Mouse (Mus musculus): ENCODE measurements around the gene Vegfb. TPM values are rescaled to one million over a fixed set of nuclear protein-coding genes. Genes with fewer than 3 reads are reported as not detected.

The Vegfb gene
- polyA plus RNA-seq (2014; fragmentation: Illumina TruSeq; extraction: RNeasy Lipid Tissue Mini Kit (QIAGEN cat#74804); ENCODE audit: low read depth, low replicate concordance), result 60.0 TPM

GRCm38 (mm10) chr19:6987061-6987903 is at the start of gene Vegfb:
Gene Vegfb, minus strand, starts transcription at chr19:6987651.

GRCm38 (mm10) chr19:7019191-7019590 is 31.7 kb upstream of the Vegfb start, which contains the start of gene Fermt3:
Gene Fermt3, minus strand, starts transcription at chr19:7019469.

GRCm38 (mm10) chr19:6996006-6996405 is 8.6 kb upstream of the Vegfb start, which contains the start of the genes Nudt22 and Trpt1:
Gene Nudt22, minus strand, starts transcription at chr19:6996117.
Gene Trpt1, plus strand, starts transcription at chr19:6996131.

GRCm38 (mm10) chr19:6992011-6992858 is 4.8 kb upstream of the Vegfb start, which contains the start of gene Dnajc4:
Gene Dnajc4, minus strand, starts transcription at chr19:6992572.

GRCm38 (mm10) chr19:6980381-6981093 is 6.9 kb downstream of the Vegfb start, which contains the start of gene Fkbp2:
Gene Fkbp2, minus strand, starts transcription at chr19:6980501.

GRCm38 (mm10) chr19:6975537-6976521 is 11.6 kb downstream of the Vegfb start, which contains the start of gene Plcb3:
Gene Plcb3, minus strand, starts transcription at chr19:6976470.

GRCm38 (mm10) chr19:6974211-6975205 is 12.9 kb downstream of the Vegfb start, which contains the start of gene Ppp1r14b:
Gene Ppp1r14b, plus strand, starts transcription at chr19:6974968.

GRCm38 (mm10) chr19:6942249-6942691 is 45.2 kb downstream of the Vegfb start, which contains the start of gene Gpr137:
Gene Gpr137, minus strand, starts transcription at chr19:6942480.

GRCm38 (mm10) chr19:6941372-6942248 is 45.8 kb downstream of the Vegfb start, which contains the start of gene Bad:
Gene Bad, plus strand, starts transcription at chr19:6941861.

GRCm38 (mm10) chr19:6934195-6934977 is 53.1 kb downstream of the Vegfb start, which contains the start of gene Kcnk4:
Gene Kcnk4, minus strand, starts transcription at chr19:6934515.

Other genes with a start within 250 kb of the Vegfb start
- 20.0 TPM for gene Rps6ka4, start 147.0 kb downstream of the Vegfb start, polyA plus RNA-seq (2014; fragmentation: Illumina TruSeq; extraction: RNeasy Lipid Tissue Mini Kit (QIAGEN cat#74804); ENCODE audit: low read depth, low replicate concordance)
- gene Ccdc88b, start 129.4 kb downstream of the Vegfb start, polyA plus RNA-seq (2014; fragmentation: Illumina TruSeq; extraction: RNeasy Lipid Tissue Mini Kit (QIAGEN cat#74804); ENCODE audit: low read depth, low replicate concordance), result 2.5 TPM
- gene Trmt112, start 78.0 kb downstream of the Vegfb start, polyA plus RNA-seq (2014; fragmentation: Illumina TruSeq; extraction: RNeasy Lipid Tissue Mini Kit (QIAGEN cat#74804); ENCODE audit: low read depth, low replicate concordance), result 56.4 TPM
- 299 TPM for gene Prdx5, start 77.5 kb downstream of the Vegfb start, polyA plus RNA-seq (2014; fragmentation: Illumina TruSeq; extraction: RNeasy Lipid Tissue Mini Kit (QIAGEN cat#74804); ENCODE audit: low read depth, low replicate concordance)
- 28.7 TPM for gene Esrra, start 65.8 kb downstream of the Vegfb start, polyA plus RNA-seq (2014; fragmentation: Illumina TruSeq; extraction: RNeasy Lipid Tissue Mini Kit (QIAGEN cat#74804); ENCODE audit: low read depth, low replicate concordance)
- 10.1 TPM for gene Catsperz, start 62.3 kb downstream of the Vegfb start, polyA plus RNA-seq (2014; fragmentation: Illumina TruSeq; extraction: RNeasy Lipid Tissue Mini Kit (QIAGEN cat#74804); ENCODE audit: low read depth, low replicate concordance)
- gene Kcnk4, start 53.1 kb downstream of the Vegfb start, polyA plus RNA-seq (2014; fragmentation: Illumina TruSeq; extraction: RNeasy Lipid Tissue Mini Kit (QIAGEN cat#74804); ENCODE audit: low read depth, low replicate concordance), result 0.31 TPM
- 54.0 TPM for gene Bad, start 45.8 kb downstream of the Vegfb start, polyA plus RNA-seq (2014; fragmentation: Illumina TruSeq; extraction: RNeasy Lipid Tissue Mini Kit (QIAGEN cat#74804); ENCODE audit: low read depth, low replicate concordance)
- gene Gpr137, start 45.2 kb downstream of the Vegfb start, polyA plus RNA-seq (2014; fragmentation: Illumina TruSeq; extraction: RNeasy Lipid Tissue Mini Kit (QIAGEN cat#74804); ENCODE audit: low read depth, low replicate concordance), result 57.9 TPM
- 81.3 TPM for gene Ppp1r14b, start 12.7 kb downstream of the Vegfb start, polyA plus RNA-seq (2014; fragmentation: Illumina TruSeq; extraction: RNeasy Lipid Tissue Mini Kit (QIAGEN cat#74804); ENCODE audit: low read depth, low replicate concordance)
- 38.0 TPM for gene Plcb3, start 11.2 kb downstream of the Vegfb start, polyA plus RNA-seq (2014; fragmentation: Illumina TruSeq; extraction: RNeasy Lipid Tissue Mini Kit (QIAGEN cat#74804); ENCODE audit: low read depth, low replicate concordance)
- gene Fkbp2, start 7.2 kb downstream of the Vegfb start, polyA plus RNA-seq (2014; fragmentation: Illumina TruSeq; extraction: RNeasy Lipid Tissue Mini Kit (QIAGEN cat#74804); ENCODE audit: low read depth, low replicate concordance), result 204 TPM
- 40.7 TPM for gene Dnajc4, start 4.9 kb upstream of the Vegfb start, polyA plus RNA-seq (2014; fragmentation: Illumina TruSeq; extraction: RNeasy Lipid Tissue Mini Kit (QIAGEN cat#74804); ENCODE audit: low read depth, low replicate concordance)
- gene Nudt22, start 8.5 kb upstream of the Vegfb start, polyA plus RNA-seq (2014; fragmentation: Illumina TruSeq; extraction: RNeasy Lipid Tissue Mini Kit (QIAGEN cat#74804); ENCODE audit: low read depth, low replicate concordance), result 23.3 TPM
- gene Trpt1, start 8.5 kb upstream of the Vegfb start, polyA plus RNA-seq (2014; fragmentation: Illumina TruSeq; extraction: RNeasy Lipid Tissue Mini Kit (QIAGEN cat#74804); ENCODE audit: low read depth, low replicate concordance), result 11.9 TPM
- gene Fermt3, start 31.8 kb upstream of the Vegfb start, polyA plus RNA-seq (2014; fragmentation: Illumina TruSeq; extraction: RNeasy Lipid Tissue Mini Kit (QIAGEN cat#74804); ENCODE audit: low read depth, low replicate concordance), result 10.2 TPM
- 65.5 TPM for gene Stip1, start 52.3 kb upstream of the Vegfb start, polyA plus RNA-seq (2014; fragmentation: Illumina TruSeq; extraction: RNeasy Lipid Tissue Mini Kit (QIAGEN cat#74804); ENCODE audit: low read depth, low replicate concordance)
- gene Macrod1, start 69.2 kb upstream of the Vegfb start, polyA plus RNA-seq (2014; fragmentation: Illumina TruSeq; extraction: RNeasy Lipid Tissue Mini Kit (QIAGEN cat#74804); ENCODE audit: low read depth, low replicate concordance), result 26.8 TPM
- gene Flrt1, start 118.1 kb upstream of the Vegfb start, polyA plus RNA-seq (2014; fragmentation: Illumina TruSeq; extraction: RNeasy Lipid Tissue Mini Kit (QIAGEN cat#74804); ENCODE audit: low read depth, low replicate concordance), result 0.72 TPM
- 73.7 TPM for gene Otub1, start 218.7 kb upstream of the Vegfb start, polyA plus RNA-seq (2014; fragmentation: Illumina TruSeq; extraction: RNeasy Lipid Tissue Mini Kit (QIAGEN cat#74804); ENCODE audit: low read depth, low replicate concordance)
- 781 TPM for gene Cox8a, start 230.0 kb upstream of the Vegfb start, polyA plus RNA-seq (2014; fragmentation: Illumina TruSeq; extraction: RNeasy Lipid Tissue Mini Kit (QIAGEN cat#74804); ENCODE audit: low read depth, low replicate concordance)

All from adipose tissue, adult 10 weeks (tissue).